Mouse (Mus musculus): ENCODE data around the gene Omt2b. TPM values are rescaled to one million over a fixed set of nuclear protein-coding genes. Genes with fewer than 3 reads are reported as not detected.
"Not testable (repeated sequence)": the region's sequence is repeated elsewhere in the genome, so short reads cannot be mapped to it uniquely, and the experiment has no call there.

Gene Omt2b
- total RNA-seq, 2 experiments from 2014 or later = not detected

- not testable (repeated sequence) for ATAC-seq (replicated peaks; ENCODE audit: low FRiP score, poor library complexity, severe bottlenecking)
These were observed 22.6 kb downstream of the Omt2b start for GRCm38 (mm10) chr9:78350007-78350406.

DNA sequence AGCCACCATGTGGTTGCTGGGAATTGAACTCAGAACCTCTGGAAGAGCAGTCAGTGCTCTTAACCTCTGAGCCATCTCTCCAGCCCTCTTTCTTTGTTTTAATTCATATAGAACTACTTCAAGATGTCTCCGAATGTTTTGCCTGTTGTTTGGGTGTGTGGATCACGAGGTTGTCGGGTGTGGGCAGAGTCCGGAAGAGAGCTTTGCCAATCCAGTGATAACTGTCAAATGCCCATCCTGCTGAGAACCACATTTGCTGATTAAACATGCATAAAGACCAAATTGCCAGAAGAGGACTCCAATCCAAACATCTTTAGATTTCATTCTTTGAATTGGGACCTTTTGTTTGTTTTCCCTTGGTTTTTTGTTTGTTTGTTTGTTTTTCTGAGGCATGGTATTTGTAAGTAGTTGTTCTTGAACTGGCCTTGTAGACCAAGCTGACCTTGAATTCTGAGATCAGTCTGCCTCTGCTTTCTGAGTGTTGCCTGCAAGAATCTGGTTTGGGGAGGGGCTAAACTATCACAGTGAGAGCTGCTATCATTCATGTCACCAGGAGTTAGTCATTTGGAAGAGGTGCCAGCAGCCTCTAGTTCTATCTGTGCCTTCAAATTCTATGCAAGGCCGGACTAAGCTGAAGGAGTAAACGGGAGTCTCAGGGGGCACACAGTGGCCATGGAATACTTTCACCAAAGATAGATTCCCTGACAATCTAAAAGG is 24.3 kb downstream of the Omt2b start:
- no peak for ATAC-seq (replicated peaks; ENCODE audit: low FRiP score, poor library complexity, severe bottlenecking)

- ATAC-seq (replicated peaks; ENCODE audit: low FRiP score, poor library complexity, severe bottlenecking) = no peak
These were observed 27.5 kb downstream of the Omt2b start for GRCm38 (mm10) chr9:78354665-78355578.

- ATAC-seq (replicated peaks; ENCODE audit: low FRiP score, poor library complexity, severe bottlenecking) = no peak
These were observed 28.2 kb downstream of the Omt2b start, which contains the start of gene Gsta2 for GRCm38 (mm10) chr9:78355611-78356010. Gene Gsta2, minus strand, starts transcription at chr9:78355788.

GRCm38 (mm10) chr9:78358053-78358452 is 30.7 kb downstream of the Omt2b start:
- 0 out of 2 replicates have a peak, but pooled peaks have one; percentile 34 for ATAC-seq (replicated peaks; ENCODE audit: low FRiP score, poor library complexity, severe bottlenecking)

DNA sequence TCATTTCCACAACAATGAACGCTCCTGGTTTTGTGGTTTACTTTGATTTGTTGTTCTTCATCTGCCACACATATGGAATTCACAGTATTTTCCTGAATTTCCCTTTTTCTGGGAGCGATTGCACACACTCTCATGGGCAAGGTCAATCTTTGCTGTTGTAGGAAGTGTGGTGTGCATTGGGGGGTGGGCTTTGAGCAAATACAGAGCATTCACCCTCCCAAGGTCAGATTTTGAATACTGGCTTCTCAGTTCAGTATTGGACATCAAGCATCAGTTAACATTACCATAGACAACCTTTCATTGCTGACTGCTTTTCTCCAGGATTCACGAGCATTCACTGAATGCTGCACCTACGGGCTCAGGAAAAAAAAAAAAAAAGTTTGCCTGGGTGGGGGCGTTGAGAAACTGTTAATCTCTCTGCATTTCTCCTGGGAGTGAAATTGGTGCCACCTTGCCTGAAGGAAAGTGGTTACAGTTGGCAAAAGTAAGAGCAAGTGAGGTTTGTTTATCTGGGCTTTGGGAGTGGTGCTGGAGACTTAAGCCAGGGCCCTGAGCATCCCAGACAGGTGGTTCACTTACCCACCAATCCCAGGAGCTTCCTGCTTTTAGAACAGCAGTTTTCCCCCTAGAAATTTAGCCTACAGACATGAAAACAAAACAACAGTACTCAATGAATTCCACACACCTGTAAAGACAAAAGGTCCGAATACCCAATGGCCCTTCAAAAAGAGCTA is 32.5 kb downstream of the Omt2b start:
- no peak for ATAC-seq (replicated peaks; ENCODE audit: low FRiP score, poor library complexity, severe bottlenecking)

GRCm38 (mm10) chr9:78360484-78360872 is 33.1 kb downstream of the Omt2b start:
- ATAC-seq (replicated peaks; ENCODE audit: low FRiP score, poor library complexity, severe bottlenecking) = no peak

- no peak for ATAC-seq (replicated peaks; ENCODE audit: low FRiP score, poor library complexity, severe bottlenecking)
These were observed 36.0 kb downstream of the Omt2b start for GRCm38 (mm10) chr9:78363374-78363773.

- ATAC-seq (replicated peaks; ENCODE audit: low FRiP score, poor library complexity, severe bottlenecking) = no peak
These were observed 37.3 kb downstream of the Omt2b start for GRCm38 (mm10) chr9:78364701-78365100.

GRCm38 (mm10) chr9:78365850-78366544 is 38.6 kb downstream of the Omt2b start:
- ATAC-seq (replicated peaks; ENCODE audit: low FRiP score, poor library complexity, severe bottlenecking) = no peak

GRCm38 (mm10) chr9:78367959-78368358 is 40.6 kb downstream of the Omt2b start, which contains the start of gene Dppa5a:
Gene Dppa5a, minus strand, starts transcription at chr9:78368177.
- not testable (repeated sequence) for ATAC-seq (replicated peaks; ENCODE audit: low FRiP score, poor library complexity, severe bottlenecking)

GRCm38 (mm10) chr9:78368671-78369293 is 41.4 kb downstream of the Omt2b start:
- ATAC-seq (replicated peaks; ENCODE audit: low FRiP score, poor library complexity, severe bottlenecking) = no peak

- no peak for ATAC-seq (replicated peaks; ENCODE audit: low FRiP score, poor library complexity, severe bottlenecking)
These were observed 42.0 kb downstream of the Omt2b start for GRCm38 (mm10) chr9:78369349-78369748.

GRCm38 (mm10) chr9:78369786-78370185 is 42.4 kb downstream of the Omt2b start:
- no peak for ATAC-seq (replicated peaks; ENCODE audit: low FRiP score, poor library complexity, severe bottlenecking)

DNA sequence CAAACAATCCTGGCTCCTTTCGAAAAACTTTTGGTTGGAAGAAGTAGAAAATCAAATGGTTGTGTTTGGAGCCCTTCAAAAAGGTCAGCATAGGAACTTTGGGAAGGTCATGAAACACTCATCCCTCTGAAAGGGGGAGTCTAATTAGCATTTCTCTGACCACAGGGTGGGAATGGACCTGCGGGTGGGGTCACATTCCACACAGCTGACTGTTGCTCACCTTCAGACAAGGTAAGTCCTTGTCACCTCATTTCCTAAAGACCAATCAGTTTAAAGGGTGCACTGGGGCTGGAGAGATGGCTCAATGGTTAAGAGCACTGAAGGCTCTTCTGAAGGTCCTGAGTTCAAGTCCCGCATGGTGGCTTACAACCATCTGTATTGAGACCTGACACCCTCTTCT is 44.1 kb downstream of the Omt2b start:
- ATAC-seq (replicated peaks; ENCODE audit: low FRiP score, poor library complexity, severe bottlenecking) = no peak

DNA sequence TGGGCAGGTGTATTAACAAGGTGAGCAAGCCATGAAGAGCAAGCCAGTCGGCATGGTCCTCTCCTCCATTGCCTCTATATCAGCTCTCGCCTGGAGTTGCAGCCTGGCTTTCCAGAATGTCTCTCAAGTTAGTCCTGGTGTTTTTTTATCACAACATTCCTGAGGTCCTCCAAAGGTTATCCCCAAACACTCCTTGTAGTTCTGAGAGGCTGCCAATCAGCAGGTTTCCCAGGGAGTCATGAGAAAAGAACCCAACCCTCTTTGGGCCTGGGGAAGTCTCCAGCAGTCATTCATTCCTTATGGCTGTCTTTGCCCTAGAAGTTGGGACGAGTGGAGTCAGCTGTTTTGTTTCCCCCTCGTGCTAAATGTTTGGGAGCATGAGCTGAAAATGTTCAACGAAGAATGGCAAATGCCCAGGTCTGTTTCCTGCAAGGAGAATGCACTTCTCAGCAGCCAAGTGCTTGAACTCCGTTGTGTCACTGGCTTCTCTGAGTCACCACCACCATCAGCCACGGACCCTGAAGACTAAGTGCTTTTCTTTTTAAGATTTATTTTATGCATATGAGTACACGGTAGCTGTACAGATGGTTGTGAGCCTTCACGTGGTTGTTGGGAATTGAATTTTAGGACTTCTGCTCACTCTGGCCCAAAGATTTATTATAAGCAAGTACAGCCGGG is 45.6 kb downstream of the Omt2b start:
- no peak for ATAC-seq (replicated peaks; ENCODE audit: low FRiP score, poor library complexity, severe bottlenecking)

DNA sequence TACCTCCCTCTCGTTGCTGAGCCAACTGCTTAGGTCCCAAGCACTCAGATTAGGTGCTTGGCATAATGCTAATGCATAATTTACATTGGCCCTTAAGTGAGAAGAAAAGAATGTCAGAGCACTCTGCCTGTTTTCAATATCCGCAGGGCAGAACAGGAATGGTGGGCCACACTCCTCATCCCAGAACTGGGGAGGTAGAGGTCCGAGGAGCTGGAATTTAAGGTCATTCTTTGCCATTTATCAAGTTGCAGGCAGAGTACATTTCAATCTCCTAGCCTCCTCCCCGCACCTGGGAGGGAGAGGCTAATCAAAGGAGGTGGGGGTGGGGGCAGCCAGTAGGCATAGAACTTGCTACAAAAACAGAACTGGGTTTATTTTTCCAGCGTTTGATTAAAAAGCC is 47.0 kb downstream of the Omt2b start:
- no peak for ATAC-seq (replicated peaks; ENCODE audit: low FRiP score, poor library complexity, severe bottlenecking)

- ATAC-seq (replicated peaks; ENCODE audit: low FRiP score, poor library complexity, severe bottlenecking) = no peak
These were observed 47.5 kb downstream of the Omt2b start for GRCm38 (mm10) chr9:78374885-78375389.

Data from erythroid progenitor cell, adult 5-6 weeks (primary cell).